Mouse (Mus musculus) limb, embryonic 13.5 days (tissue): ENCODE results near the gene Aebp2. TPM values are rescaled to one million over a fixed set of nuclear protein-coding genes. Genes with fewer than 3 reads are reported as not detected.
"Not testable (repeated sequence)": the region's sequence is repeated elsewhere in the genome, so short reads cannot be mapped to it uniquely, and the experiment has no call there.

ENCODE experiments used
- ATAC-seq: fragments of 200-750 bp; cut with Nextera tagmentation; 2 replicates; pipeline ENCODE4 v1.8.0; 2017; ENCODE audit warnings: low read depth, moderate number of reproducible peaks, moderate TSS enrichment; ENCODE audit not compliant: low FRiP score
- H3K27ac ChIP-seq: fragments of 300-500 bp; sonication (generic); 2 replicates; pipeline ENCODE4 v1.5.1; 2015; ENCODE audit warnings: inconsistent platforms, mild to moderate bottlenecking, moderate library complexity
- H3K27me3 ChIP-seq: fragments of 300-500 bp; sonication (generic); 2 replicates; pipeline ENCODE4 v1.6.1; 2015; ENCODE audit warnings: mild to moderate bottlenecking, inconsistent platforms
- H3K36me3 ChIP-seq: fragments of 300-500 bp; sonication (generic); 2 replicates; pipeline ENCODE4 v1.6.1; 2015; ENCODE audit warnings: inconsistent platforms, mild to moderate bottlenecking, moderate library complexity
- H3K4me1 ChIP-seq: fragments of 300-500 bp; sonication (generic); 2 replicates; pipeline ENCODE4 v1.6.1; 2015; ENCODE audit warnings: inconsistent platforms
- H3K4me2 ChIP-seq: fragments of 300-500 bp; sonication (generic); replicated peaks from 2 replicates; pipeline ENCODE4 v1.6.1; 2015; ENCODE audit warnings: inconsistent platforms, mild to moderate bottlenecking, moderate library complexity
- H3K4me3 ChIP-seq: fragments of 300-500 bp; sonication (generic); 2 replicates; pipeline ENCODE4 v1.5.1; 2015; ENCODE audit warnings: moderate library complexity, mild to moderate bottlenecking, inconsistent platforms
- H3K9ac ChIP-seq: fragments of 300-500 bp; sonication (generic); 2 replicates; pipeline ENCODE4 v1.6.1; 2015; ENCODE audit warnings: mild to moderate bottlenecking, inconsistent platforms
- H3K9me3 ChIP-seq: fragments of 300-500 bp; sonication (generic); 2 replicates; pipeline ENCODE4 v1.6.1; 2016; ENCODE audit warnings: inconsistent platforms
- WGBS: fragments of 180-500 bp; shearing (Covaris S2); methylation state at CpG from one replicate; pipeline ENCODE4 v1.1.7; 2015; 5-methylcytosine and 5-hydroxymethylcytosine counted together
- polyA plus RNA-seq: library from polyadenylated mRNA; unstranded; fragments of >200 nt; fragmentation: Nextera tagmentation; extraction: Ambion mirVana; gene quantifications from 2 replicates; pipeline ENCODE4 v1.2.1, GENCODE M21; 2015

Gene Aebp2
- polyA plus RNA-seq, 1 experiment from 2014 or later = 17.7 TPM

GRCm38 (mm10) chr6:140662290-140662689 lies 39.8 kb downstream of the Aebp2 start:
- no peak for ATAC-seq
- Histone ChIP-seq H3K27ac (no peak overlapping the region), H3K36me3 (peaks cover 8% of the 10 kb centered on the region), H3K4me2 (no peak overlapping the region), H3K4me1 (peaks cover 17% of the 10 kb centered on the region), H3K27me3 (no peaks in the 10 kb centered on the region), H3K9me3 (no peaks in the 10 kb centered on the region), H3K4me3 (no peak overlapping the region), H3K9ac (no peak overlapping the region)
- WGBS = 82% methylated on average over 6 of the region's 6 CpGs

- peaks cover 21% of the 10 kb centered on the region for H3K4me1 ChIP-seq
- not testable (repeated sequence) for H3K4me3 ChIP-seq, ATAC-seq, H3K4me2 ChIP-seq, H3K9ac ChIP-seq, H3K9me3 ChIP-seq, H3K27ac ChIP-seq, H3K27me3 ChIP-seq, H3K36me3 ChIP-seq
- 42% methylated on average over 3 of the region's 3 CpGs for WGBS
These were observed 40.2 kb downstream of the Aebp2 start for GRCm38 (mm10) chr6:140662697-140663096.

- H3K4me3 ChIP-seq = no peak overlapping the region
- H3K27ac ChIP-seq = no peak overlapping the region
- 80% methylated on average over 5 of the region's 5 CpGs for WGBS
- H3K9ac ChIP-seq = no peak overlapping the region
- H3K9me3 ChIP-seq = peaks cover 3% of the 10 kb centered on the region; the same call in 1 of the 2 replicates
- no peaks in the 10 kb centered on the region for H3K27me3 ChIP-seq
- peaks cover 5% of the 10 kb centered on the region for H3K36me3 ChIP-seq
- no peak for ATAC-seq
- peaks cover 24% of the 10 kb centered on the region for H3K4me1 ChIP-seq
- H3K4me2 ChIP-seq = no peak overlapping the region
These were observed 42.1 kb downstream of the Aebp2 start for GRCm38 (mm10) chr6:140664611-140665010.

GRCm38 (mm10) chr6:140666486-140667240 lies 44.2 kb downstream of the Aebp2 start:
- Histone ChIP-seq H3K4me2 (peak overlapping the region; percentile 29), H3K27me3 (no peaks in the 10 kb centered on the region), H3K4me1 (peaks cover 24% of the 10 kb centered on the region), H3K27ac (peak overlapping the region; percentile 64), H3K9me3 (peaks cover 10% of the 10 kb centered on the region; the same call in 1 of the 2 replicates), H3K9ac (no peak overlapping the region), H3K36me3 (no peaks in the 10 kb centered on the region), H3K4me3 (no peak overlapping the region)
- ATAC-seq = peak; percentile 60
- WGBS = 38% methylated on average over 18 of the region's 18 CpGs

GRCm38 (mm10) chr6:140667289-140667906 lies 44.9 kb downstream of the Aebp2 start:
- H3K27ac ChIP-seq = no peak overlapping the region
- H3K4me3 ChIP-seq = no peak overlapping the region
- ATAC-seq = 0 out of 2 replicates have a peak, but pooled peaks have one; percentile 44
- no peaks in the 10 kb centered on the region for H3K27me3 ChIP-seq
- 82% methylated on average over 8 of the region's 8 CpGs for WGBS
- H3K36me3 ChIP-seq = no peaks in the 10 kb centered on the region
- H3K9ac ChIP-seq = no peak overlapping the region
- H3K4me2 ChIP-seq = no peak overlapping the region
- H3K4me1 ChIP-seq = peaks cover 24% of the 10 kb centered on the region
- peaks cover 10% of the 10 kb centered on the region; the same call in 1 of the 2 replicates for H3K9me3 ChIP-seq

GRCm38 (mm10) chr6:140674414-140674813 lies 52.0 kb downstream of the Aebp2 start:
- H3K4me1 ChIP-seq = peaks cover 47% of the 10 kb centered on the region
- peaks cover 9% of the 10 kb centered on the region; the same call in 1 of the 2 replicates for H3K9me3 ChIP-seq
- WGBS = 75% methylated on average over 3 of the region's 3 CpGs
- H3K27ac ChIP-seq = no peak overlapping the region
- no peak overlapping the region for H3K4me2 ChIP-seq
- ATAC-seq = no peak
- H3K9ac ChIP-seq = no peak overlapping the region
- H3K36me3 ChIP-seq = no peaks in the 10 kb centered on the region
- no peak overlapping the region for H3K4me3 ChIP-seq
- H3K27me3 ChIP-seq = no peaks in the 10 kb centered on the region

- H3K4me1 ChIP-seq = peaks cover 56% of the 10 kb centered on the region
- H3K27ac ChIP-seq = no peak overlapping the region
- no peak for ATAC-seq
- no peak overlapping the region for H3K4me3 ChIP-seq
- WGBS = 84% methylated on average over 4 of the region's 4 CpGs
- no peaks in the 10 kb centered on the region for H3K27me3 ChIP-seq
- H3K9me3 ChIP-seq = no peaks in the 10 kb centered on the region
- no peak overlapping the region for H3K4me2 ChIP-seq
- H3K36me3 ChIP-seq = no peaks in the 10 kb centered on the region
- H3K9ac ChIP-seq = no peak overlapping the region
These were observed 53.6 kb downstream of the Aebp2 start for GRCm38 (mm10) chr6:140676094-140676493.

GRCm38 (mm10) chr6:140677041-140677440 lies 54.6 kb downstream of the Aebp2 start:
- Histone ChIP-seq H3K27me3 (no peaks in the 10 kb centered on the region), H3K27ac (no peak overlapping the region), H3K4me3 (no peak overlapping the region), H3K9ac (no peak overlapping the region), H3K4me2 (no peak overlapping the region), H3K36me3 (no peaks in the 10 kb centered on the region), H3K9me3 (no peaks in the 10 kb centered on the region), H3K4me1 (peaks cover 58% of the 10 kb centered on the region)
- no peak for ATAC-seq
- 42% methylated on average over 4 of the region's 4 CpGs for WGBS

GRCm38 (mm10) chr6:140677960-140678359 lies 55.5 kb downstream of the Aebp2 start:
- Histone ChIP-seq H3K4me3 (no peak overlapping the region), H3K9me3 (no peaks in the 10 kb centered on the region), H3K4me1 (peaks cover 67% of the 10 kb centered on the region), H3K27me3 (no peaks in the 10 kb centered on the region), H3K9ac (no peak overlapping the region), H3K4me2 (no peak overlapping the region), H3K36me3 (no peaks in the 10 kb centered on the region), H3K27ac (peak overlapping the region; percentile 61; the same call in 1 of the 2 replicates)
- 68% methylated on average over 9 of the region's 9 CpGs for WGBS
- ATAC-seq = no peak

GRCm38 (mm10) chr6:140678658-140679271 lies 56.3 kb downstream of the Aebp2 start:
- no peak for ATAC-seq
- no peak overlapping the region; the same call in 1 of the 2 replicates for H3K4me2 ChIP-seq

GRCm38 (mm10) chr6:140680713-140681112 lies 58.2 kb downstream of the Aebp2 start:
- H3K4me2 ChIP-seq = no peak overlapping the region
- no peaks in the 10 kb centered on the region for H3K27me3 ChIP-seq
- H3K4me1 ChIP-seq = peaks cover 67% of the 10 kb centered on the region
- WGBS = 52% methylated on average over 7 of the region's 7 CpGs
- no peaks in the 10 kb centered on the region for H3K36me3 ChIP-seq
- no peak overlapping the region for H3K9ac ChIP-seq
- no peaks in the 10 kb centered on the region for H3K9me3 ChIP-seq
- ATAC-seq = no peak
- no peak overlapping the region for H3K27ac ChIP-seq
- H3K4me3 ChIP-seq = no peak overlapping the region

More at GRCm38 (mm10) chr6:140678658-140679271, 56.3 kb downstream of the Aebp2 start:
- 16% methylated on average over 15 of the region's 15 CpGs for WGBS
- no peaks in the 10 kb centered on the region for H3K36me3 ChIP-seq
- no peaks in the 10 kb centered on the region for H3K9me3 ChIP-seq
- H3K4me1 ChIP-seq = peaks cover 68% of the 10 kb centered on the region
- H3K27me3 ChIP-seq = no peaks in the 10 kb centered on the region
- peak overlapping the region; percentile 61 for H3K27ac ChIP-seq
- H3K9ac ChIP-seq = no peak overlapping the region
- H3K4me3 ChIP-seq = no peak overlapping the region

GRCm38 (mm10) chr6:140682829-140683228 lies 60.4 kb downstream of the Aebp2 start:
- Histone ChIP-seq H3K4me1 (peaks cover 49% of the 10 kb centered on the region), H3K9me3 (no peaks in the 10 kb centered on the region), H3K27me3 (no peaks in the 10 kb centered on the region), H3K36me3 (no peaks in the 10 kb centered on the region), H3K4me2 (0 out of 2 replicates have a peak overlapping the region, but pooled peaks have one; percentile 21), H3K27ac (peak overlapping the region; percentile 70), H3K9ac (no peak overlapping the region), H3K4me3 (no peak overlapping the region)
- 33% methylated on average over 13 of the region's 13 CpGs for WGBS
- no peak; the same call in 1 of the 2 replicates for ATAC-seq
